Mouse (Mus musculus): ENCODE measurements around the gene Pde6g. TPM values are rescaled to one million over a fixed set of nuclear protein-coding genes. Genes with fewer than 3 reads are reported as not detected.

Pde6g gene
- polyA plus RNA-seq, 1 experiment from 2014 or later = 0.26 TPM

GRCm38 (mm10) chr11:120458847-120459597 lies 5.7 kb upstream of the Pde6g start:
- H3K36me3 ChIP-seq (ENCODE audit: control insufficient read depth, insufficient read depth, low read length) = no peaks in the 10 kb centered on the region

GRCm38 (mm10) chr11:120457772-120458751 lies 4.8 kb upstream of the Pde6g start, which contains the start of the genes Oxld1 and Ccdc137:
Oxld1 (minus strand) TSS chr11:120458068.
Ccdc137 (plus strand) TSS chr11:120458115.
- Histone ChIP-seq H3K27ac (ENCODE audit: low read depth, low read length) (peak within 1 kb of the TSS; percentile 63), H3K36me3 (ENCODE audit: control insufficient read depth, insufficient read depth, low read length) (no peaks in the 10 kb centered on the region), H3K9me3 (ENCODE audit: control insufficient read depth, low read length) (no peaks in the 10 kb centered on the region), H3K9ac (ENCODE audit: low read depth, low read length) (peak within 1 kb of the TSS; percentile 93), H3K4me1 (replicated peaks; ENCODE audit: control insufficient read depth, insufficient read depth, low read length) (no peaks in the 10 kb centered on the region; the same call in 1 of the 2 replicates), H3K27me3 (ENCODE audit: control insufficient read depth, insufficient read depth, low read length) (no peaks in the 10 kb centered on the region), H3K4me2 (replicated peaks; ENCODE audit: low read depth, low read length) (peak within 1 kb of the TSS; percentile 92), H3K4me3 (ENCODE audit: low read depth, low read length) (peak within 1 kb of the TSS; percentile 91)
- ATAC-seq (ENCODE audit: low FRiP score) = peak; percentile 86
- DNase-seq (ENCODE audit: low spot score) = peak; percentile 86
- WGBS = 5% methylated on average over 62 of the region's 62 CpGs

More at GRCm38 (mm10) chr11:120458847-120459597, 5.7 kb upstream of the Pde6g start:
- DNase-seq (ENCODE audit: low spot score) (peak; percentile 14), ATAC-seq (ENCODE audit: low FRiP score) (no peak)
- no peak overlapping the region for H3K27ac ChIP-seq (ENCODE audit: low read depth, low read length)
- no peaks in the 10 kb centered on the region; the same call in 1 of the 2 replicates for H3K4me1 ChIP-seq (replicated peaks; ENCODE audit: control insufficient read depth, insufficient read depth, low read length)
- WGBS = 76% methylated on average over 6 of the region's 6 CpGs
- H3K4me2 ChIP-seq (replicated peaks; ENCODE audit: low read depth, low read length) = peak overlapping the region; percentile 92
- no peaks in the 10 kb centered on the region for H3K9me3 ChIP-seq (ENCODE audit: control insufficient read depth, low read length)
- peak overlapping the region; percentile 93; the same call in 1 of the 2 replicates for H3K9ac ChIP-seq (ENCODE audit: low read depth, low read length)
- peak overlapping the region; percentile 91 for H3K4me3 ChIP-seq (ENCODE audit: low read depth, low read length)
- no peaks in the 10 kb centered on the region for H3K27me3 ChIP-seq (ENCODE audit: control insufficient read depth, insufficient read depth, low read length)

DNA sequence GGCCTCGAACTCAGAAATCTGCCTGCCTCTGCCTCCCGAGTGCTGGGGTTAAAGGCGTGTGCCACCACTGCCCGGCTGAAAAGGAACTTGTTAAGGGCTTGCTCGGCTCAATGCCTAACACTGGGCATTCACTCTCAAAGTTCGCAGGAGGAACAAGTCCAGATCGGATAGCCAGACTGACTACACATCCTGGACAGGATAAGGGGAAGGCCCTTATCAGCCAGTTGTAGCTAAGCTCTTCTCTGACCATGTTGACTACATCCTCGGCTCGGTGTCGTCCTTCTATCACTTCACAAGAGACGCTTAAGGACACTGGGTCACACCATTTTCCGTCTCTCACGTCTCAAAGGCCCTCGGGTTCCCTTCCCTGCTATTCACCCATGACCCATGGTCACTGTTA lies 4.1 kb upstream of the Pde6g start:
- Histone ChIP-seq H3K36me3 (ENCODE audit: control insufficient read depth, insufficient read depth, low read length) (no peaks in the 10 kb centered on the region), H3K27ac (ENCODE audit: low read depth, low read length) (peak overlapping the region; percentile 63), H3K9me3 (ENCODE audit: control insufficient read depth, low read length) (no peaks in the 10 kb centered on the region), H3K27me3 (ENCODE audit: control insufficient read depth, insufficient read depth, low read length) (no peaks in the 10 kb centered on the region), H3K4me2 (replicated peaks; ENCODE audit: low read depth, low read length) (peak overlapping the region; percentile 92), H3K4me1 (replicated peaks; ENCODE audit: control insufficient read depth, insufficient read depth, low read length) (no peaks in the 10 kb centered on the region; the same call in 1 of the 2 replicates), H3K4me3 (ENCODE audit: low read depth, low read length) (peak overlapping the region; percentile 91), H3K9ac (ENCODE audit: low read depth, low read length) (peak overlapping the region; percentile 93)
- ATAC-seq (ENCODE audit: low FRiP score) (no peak), DNase-seq (ENCODE audit: low spot score) (no peak)
- WGBS = 38% methylated on average over 14 of the region's 14 CpGs

GRCm38 (mm10) chr11:120455413-120455812 lies 2.1 kb upstream of the Pde6g start:
- WGBS = 91% methylated on average over 7 of the region's 7 CpGs
- Histone ChIP-seq H3K4me2 (replicated peaks; ENCODE audit: low read depth, low read length) (no peak overlapping the region), H3K27me3 (ENCODE audit: control insufficient read depth, insufficient read depth, low read length) (no peaks in the 10 kb centered on the region), H3K36me3 (ENCODE audit: control insufficient read depth, insufficient read depth, low read length) (no peaks in the 10 kb centered on the region), H3K9me3 (ENCODE audit: control insufficient read depth, low read length) (no peaks in the 10 kb centered on the region), H3K27ac (ENCODE audit: low read depth, low read length) (no peak overlapping the region), H3K9ac (ENCODE audit: low read depth, low read length) (no peak overlapping the region), H3K4me1 (replicated peaks; ENCODE audit: control insufficient read depth, insufficient read depth, low read length) (no peaks in the 10 kb centered on the region; the same call in 1 of the 2 replicates), H3K4me3 (ENCODE audit: low read depth, low read length) (no peak overlapping the region)
- ATAC-seq (ENCODE audit: low FRiP score) (no peak), DNase-seq (ENCODE audit: low spot score) (no peak)

GRCm38 (mm10) chr11:120454965-120455364 lies 1.7 kb upstream of the Pde6g start:
- Histone ChIP-seq H3K9me3 (ENCODE audit: control insufficient read depth, low read length) (no peaks in the 10 kb centered on the region), H3K27ac (ENCODE audit: low read depth, low read length) (no peak overlapping the region), H3K9ac (ENCODE audit: low read depth, low read length) (no peak overlapping the region), H3K4me1 (replicated peaks; ENCODE audit: control insufficient read depth, insufficient read depth, low read length) (no peaks in the 10 kb centered on the region; the same call in 1 of the 2 replicates), H3K4me3 (ENCODE audit: low read depth, low read length) (no peak overlapping the region), H3K27me3 (ENCODE audit: control insufficient read depth, insufficient read depth, low read length) (no peaks in the 10 kb centered on the region), H3K36me3 (ENCODE audit: control insufficient read depth, insufficient read depth, low read length) (no peaks in the 10 kb centered on the region), H3K4me2 (replicated peaks; ENCODE audit: low read depth, low read length) (no peak overlapping the region)
- no peak for ATAC-seq (ENCODE audit: low FRiP score)
- WGBS = 92% methylated on average over 4 of the region's 4 CpGs
- DNase-seq (ENCODE audit: low spot score) = no peak

GRCm38 (mm10) chr11:120452246-120452645 lies 1.1 kb downstream of the Pde6g start:
- H3K27ac ChIP-seq (ENCODE audit: low read depth, low read length) = no peak overlapping the region
- H3K36me3 ChIP-seq (ENCODE audit: control insufficient read depth, insufficient read depth, low read length) = no peaks in the 10 kb centered on the region
- H3K4me1 ChIP-seq (replicated peaks; ENCODE audit: control insufficient read depth, insufficient read depth, low read length) = no peaks in the 10 kb centered on the region; the same call in 1 of the 2 replicates
- no peaks in the 10 kb centered on the region for H3K27me3 ChIP-seq (ENCODE audit: control insufficient read depth, insufficient read depth, low read length)
- DNase-seq (ENCODE audit: low spot score) = no peak
- ATAC-seq (ENCODE audit: low FRiP score) = no peak
- no peak overlapping the region for H3K4me2 ChIP-seq (replicated peaks; ENCODE audit: low read depth, low read length)
- no peaks in the 10 kb centered on the region for H3K9me3 ChIP-seq (ENCODE audit: control insufficient read depth, low read length)
- no peak overlapping the region for H3K4me3 ChIP-seq (ENCODE audit: low read depth, low read length)
- WGBS = 68% methylated on average over 3 of the region's 3 CpGs
- H3K9ac ChIP-seq (ENCODE audit: low read depth, low read length) = no peak overlapping the region

DNA sequence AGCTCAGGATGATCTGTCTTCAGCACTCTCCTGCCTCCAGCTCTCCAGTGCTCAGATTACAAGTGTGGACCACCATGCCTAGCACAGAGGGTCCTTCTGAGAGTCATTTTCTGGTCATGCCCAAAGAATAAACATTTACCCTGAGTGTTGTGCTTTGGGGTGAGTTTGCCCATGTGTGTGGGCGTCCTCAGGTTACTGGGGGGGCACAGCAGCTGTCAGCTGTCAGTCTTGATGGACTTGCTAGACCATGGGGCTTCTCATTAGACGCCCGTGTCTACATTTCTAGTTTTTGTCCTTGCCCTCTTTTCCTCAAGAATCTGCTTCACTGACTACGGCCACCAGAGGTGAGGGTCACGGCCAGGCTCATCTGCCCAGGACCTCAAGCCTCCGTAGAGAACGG lies 6.1 kb downstream of the Pde6g start:
- WGBS = 73% methylated on average over 7 of the region's 7 CpGs
- H3K27me3 ChIP-seq (ENCODE audit: control insufficient read depth, insufficient read depth, low read length) = no peaks in the 10 kb centered on the region
- no peaks in the 10 kb centered on the region for H3K36me3 ChIP-seq (ENCODE audit: control insufficient read depth, insufficient read depth, low read length)
- H3K27ac ChIP-seq (ENCODE audit: low read depth, low read length) = no peak overlapping the region
- no peaks in the 10 kb centered on the region for H3K9me3 ChIP-seq (ENCODE audit: control insufficient read depth, low read length)
- no peak overlapping the region for H3K4me2 ChIP-seq (replicated peaks; ENCODE audit: low read depth, low read length)
- no peak for DNase-seq (ENCODE audit: low spot score)
- no peak overlapping the region for H3K9ac ChIP-seq (ENCODE audit: low read depth, low read length)
- ATAC-seq (ENCODE audit: low FRiP score) = no peak
- no peaks in the 10 kb centered on the region for H3K4me1 ChIP-seq (replicated peaks; ENCODE audit: control insufficient read depth, insufficient read depth, low read length)
- no peak overlapping the region for H3K4me3 ChIP-seq (ENCODE audit: low read depth, low read length)

GRCm38 (mm10) chr11:120445475-120445874 lies 7.8 kb downstream of the Pde6g start:
- DNase-seq (ENCODE audit: low spot score) = no peak
- 88% methylated on average over 3 of the region's 3 CpGs for WGBS
- Histone ChIP-seq H3K4me3 (ENCODE audit: low read depth, low read length) (no peak overlapping the region), H3K9me3 (ENCODE audit: control insufficient read depth, low read length) (no peaks in the 10 kb centered on the region), H3K9ac (ENCODE audit: low read depth, low read length) (no peak overlapping the region), H3K4me2 (replicated peaks; ENCODE audit: low read depth, low read length) (no peak overlapping the region), H3K27ac (ENCODE audit: low read depth, low read length) (no peak overlapping the region), H3K27me3 (ENCODE audit: control insufficient read depth, insufficient read depth, low read length) (no peaks in the 10 kb centered on the region), H3K36me3 (ENCODE audit: control insufficient read depth, insufficient read depth, low read length) (no peaks in the 10 kb centered on the region), H3K4me1 (replicated peaks; ENCODE audit: control insufficient read depth, insufficient read depth, low read length) (no peaks in the 10 kb centered on the region)
- no peak for ATAC-seq (ENCODE audit: low FRiP score)
